Mouse (Mus musculus): Measurements from ENCODE around the gene Utp3. TPM values are rescaled to one million over a fixed set of nuclear protein-coding genes. Genes with fewer than 3 reads are reported as not detected.
A peak's percentile ranks its signal among the peaks of the same experiment; 100 is the strongest.
"Not testable (repeated sequence)": the region's sequence is repeated elsewhere in the genome, so short reads cannot be mapped to it uniquely, and the experiment has no call there.

Utp3 gene
- polyA plus RNA-seq, 1 experiment from 2014 or later, result 48.3 TPM

DNA sequence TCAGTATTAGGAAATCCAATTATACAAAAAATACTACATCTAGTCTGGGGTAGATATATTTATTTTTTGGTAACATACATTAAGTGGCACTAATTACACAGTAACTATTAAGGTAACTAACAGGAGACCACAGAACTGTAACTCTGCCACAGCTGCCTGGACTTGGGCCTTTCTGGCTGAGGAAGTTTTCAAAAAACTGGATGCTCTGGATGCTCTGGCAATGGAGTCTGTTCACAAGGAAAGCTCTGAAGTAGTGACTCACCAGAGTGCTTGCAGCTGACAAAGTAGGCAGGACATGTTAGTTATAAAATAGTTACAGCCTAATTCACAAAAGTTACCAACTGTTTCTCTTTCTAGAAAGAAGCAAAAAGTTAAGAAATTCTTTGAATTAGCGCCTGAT, 9.9 kb upstream of the Utp3 start:
- not testable (repeated sequence) for H3K9ac ChIP-seq (ENCODE audit: low read depth, low read length); H3K27me3 ChIP-seq (ENCODE audit: control insufficient read depth, insufficient read depth, low read depth, low read length); ATAC-seq; H3K4me2 ChIP-seq (ENCODE audit: low read length); H3K36me3 ChIP-seq (ENCODE audit: control insufficient read depth, insufficient read depth, low read length); H3K27ac ChIP-seq (ENCODE audit: low read length); H3K4me1 ChIP-seq (ENCODE audit: control insufficient read depth, insufficient read depth, low read length); H3K4me3 ChIP-seq (ENCODE audit: low read depth, low read length); H3K9me3 ChIP-seq (replicated peaks; ENCODE audit: control insufficient read depth, low read length, poor library complexity, severe bottlenecking)
- WGBS, result 95% methylated on average over 1 of the region's 1 CpGs

DNA sequence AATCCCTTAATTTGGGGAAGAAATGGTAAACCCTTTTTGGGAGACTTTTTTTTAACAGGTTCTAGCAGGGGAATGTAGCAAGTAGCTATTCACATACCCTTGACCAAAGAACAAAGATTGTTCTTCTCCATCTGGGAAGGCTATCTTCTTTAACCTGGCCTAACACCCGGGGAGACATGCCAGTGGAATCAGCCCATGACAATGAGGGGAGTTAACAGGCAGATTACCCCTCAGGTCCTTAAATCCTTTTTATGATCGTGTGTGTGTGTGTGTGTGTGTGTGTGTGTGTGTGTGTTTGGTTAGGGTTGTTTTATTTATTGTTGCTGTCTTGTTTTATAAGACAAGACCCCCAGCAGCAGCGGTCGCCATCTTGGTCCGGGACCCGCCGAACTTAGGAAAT, 8.7 kb upstream of the Utp3 start:
- Histone ChIP-seq H3K4me3 (ENCODE audit: low read depth, low read length) (no peak overlapping the region), H3K9ac (ENCODE audit: low read depth, low read length) (no peak overlapping the region), H3K4me1 (ENCODE audit: control insufficient read depth, insufficient read depth, low read length) (no peaks in the 10 kb centered on the region), H3K27ac (ENCODE audit: low read length) (no peak overlapping the region), H3K27me3 (ENCODE audit: control insufficient read depth, insufficient read depth, low read depth, low read length) (no peaks in the 10 kb centered on the region), H3K9me3 (replicated peaks; ENCODE audit: control insufficient read depth, low read length, poor library complexity, severe bottlenecking) (no peaks in the 10 kb centered on the region), H3K4me2 (ENCODE audit: low read length) (no peak overlapping the region), H3K36me3 (ENCODE audit: control insufficient read depth, insufficient read depth, low read length) (no peaks in the 10 kb centered on the region)
- WGBS, result 89% methylated on average over 7 of the region's 7 CpGs
- ATAC-seq, result no peak

GRCm38 (mm10) chr5:88553271-88554085, 784 bp upstream of the Utp3 start:
- Histone ChIP-seq H3K4me1 (ENCODE audit: control insufficient read depth, insufficient read depth, low read length) (peaks cover 21% of the 10 kb centered on the region), H3K9ac (ENCODE audit: low read depth, low read length) (peak overlapping the region; percentile 76), H3K4me3 (ENCODE audit: low read depth, low read length) (peak overlapping the region; percentile 89), H3K9me3 (replicated peaks; ENCODE audit: control insufficient read depth, low read length, poor library complexity, severe bottlenecking) (no peaks in the 10 kb centered on the region), H3K4me2 (ENCODE audit: low read length) (peak overlapping the region; percentile 67), H3K36me3 (ENCODE audit: control insufficient read depth, insufficient read depth, low read length) (no peaks in the 10 kb centered on the region), H3K27ac (ENCODE audit: low read length) (peak overlapping the region; percentile 92), H3K27me3 (ENCODE audit: control insufficient read depth, insufficient read depth, low read depth, low read length) (no peaks in the 10 kb centered on the region)
- 7% methylated on average over 29 of the region's 29 CpGs for WGBS
- ATAC-seq, result peak; percentile 76

DNA sequence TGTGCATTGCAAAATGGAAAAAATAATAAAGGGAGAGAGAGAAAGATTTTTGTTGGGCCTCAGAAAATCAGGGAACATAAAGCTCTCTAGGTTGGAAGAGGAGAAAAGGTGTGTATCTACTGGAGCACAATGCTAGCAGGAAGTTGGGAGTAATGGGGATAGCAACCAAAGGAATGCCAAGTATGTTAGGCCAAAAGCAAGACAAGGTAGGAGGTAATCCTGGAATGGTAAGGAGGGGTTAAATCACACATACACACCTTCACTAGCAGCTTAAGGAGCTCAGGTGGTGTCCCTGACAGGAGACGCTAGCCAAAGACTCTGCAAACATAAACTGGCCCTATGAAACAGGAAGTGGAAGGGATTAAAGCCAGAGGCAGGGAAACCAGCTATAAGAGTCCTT, 4.7 kb downstream of the Utp3 start:
- no peak overlapping the region for H3K27ac ChIP-seq (ENCODE audit: low read length)
- peaks cover 20% of the 10 kb centered on the region for H3K4me1 ChIP-seq (ENCODE audit: control insufficient read depth, insufficient read depth, low read length)
- H3K9me3 ChIP-seq (replicated peaks; ENCODE audit: control insufficient read depth, low read length, poor library complexity, severe bottlenecking), result no peaks in the 10 kb centered on the region
- no peak overlapping the region for H3K4me3 ChIP-seq (ENCODE audit: low read depth, low read length)
- H3K36me3 ChIP-seq (ENCODE audit: control insufficient read depth, insufficient read depth, low read length), result no peaks in the 10 kb centered on the region
- WGBS, result 64% methylated on average over 1 of the region's 1 CpGs
- no peaks in the 10 kb centered on the region for H3K27me3 ChIP-seq (ENCODE audit: control insufficient read depth, insufficient read depth, low read depth, low read length)
- H3K9ac ChIP-seq (ENCODE audit: low read depth, low read length), result no peak overlapping the region
- no peak for ATAC-seq
- H3K4me2 ChIP-seq (ENCODE audit: low read length), result no peak overlapping the region

DNA sequence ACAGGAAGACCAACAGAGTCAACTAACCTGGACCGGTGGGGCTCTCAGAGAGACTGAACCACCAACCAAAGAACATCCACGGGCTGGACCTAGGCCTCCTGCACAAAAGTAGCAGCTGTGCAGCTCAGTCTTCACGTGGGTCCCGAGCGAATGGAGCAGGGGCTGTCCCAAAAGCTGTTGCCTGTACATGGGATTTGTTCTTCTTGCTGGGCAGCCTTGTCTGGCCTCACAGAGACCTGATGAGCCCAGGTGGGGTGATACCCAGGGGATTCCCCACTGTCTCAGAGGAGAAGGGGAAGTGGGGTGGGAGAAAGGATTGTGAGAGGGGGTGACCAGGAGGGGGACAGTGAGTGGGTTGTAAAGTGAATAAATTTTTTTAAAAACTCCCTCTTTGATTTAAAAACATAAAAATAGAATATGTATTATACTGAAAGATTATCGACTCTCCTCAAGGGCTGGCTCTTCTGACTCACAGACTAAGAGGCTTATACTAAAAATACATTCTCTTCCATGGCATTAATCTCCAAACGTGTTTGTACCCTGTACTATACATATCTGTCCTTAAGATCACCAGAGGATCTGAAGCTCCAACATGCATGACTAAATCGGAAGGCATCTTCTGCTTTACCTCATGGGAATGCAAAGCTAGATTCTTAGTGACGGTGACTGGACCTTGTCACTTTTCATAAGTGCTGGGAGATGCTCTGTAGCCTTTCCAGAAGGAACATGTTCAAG, 7.0 kb downstream of the Utp3 start:
- 87% methylated on average over 9 of the region's 9 CpGs for WGBS

GRCm38 (mm10) chr5:88562863-88563780, 8.9 kb downstream of the Utp3 start:
- H3K4me2 ChIP-seq (ENCODE audit: low read length), result no peak overlapping the region
- H3K4me1 ChIP-seq (ENCODE audit: control insufficient read depth, insufficient read depth, low read length), result peaks cover 13% of the 10 kb centered on the region
- H3K4me3 ChIP-seq (ENCODE audit: low read depth, low read length), result no peak overlapping the region
- no peaks in the 10 kb centered on the region for H3K9me3 ChIP-seq (replicated peaks; ENCODE audit: control insufficient read depth, low read length, poor library complexity, severe bottlenecking)
- WGBS, result 78% methylated on average over 8 of the region's 8 CpGs
- no peaks in the 10 kb centered on the region for H3K36me3 ChIP-seq (ENCODE audit: control insufficient read depth, insufficient read depth, low read length)
- H3K27me3 ChIP-seq (ENCODE audit: control insufficient read depth, insufficient read depth, low read depth, low read length), result no peaks in the 10 kb centered on the region
- no peak for ATAC-seq
- H3K27ac ChIP-seq (ENCODE audit: low read length), result no peak overlapping the region
- H3K9ac ChIP-seq (ENCODE audit: low read depth, low read length), result no peak overlapping the region

More for the DNA sequence above, 7.0 kb downstream of the Utp3 start:
- no peak overlapping the region for H3K4me2 ChIP-seq (ENCODE audit: low read length)
- H3K27ac ChIP-seq (ENCODE audit: low read length), result no peak overlapping the region
- ATAC-seq, result no peak
- no peak overlapping the region for H3K9ac ChIP-seq (ENCODE audit: low read depth, low read length)
- no peak overlapping the region for H3K4me3 ChIP-seq (ENCODE audit: low read depth, low read length)
- no peaks in the 10 kb centered on the region for H3K9me3 ChIP-seq (replicated peaks; ENCODE audit: control insufficient read depth, low read length, poor library complexity, severe bottlenecking)
- no peaks in the 10 kb centered on the region for H3K27me3 ChIP-seq (ENCODE audit: control insufficient read depth, insufficient read depth, low read depth, low read length)
- no peaks in the 10 kb centered on the region for H3K36me3 ChIP-seq (ENCODE audit: control insufficient read depth, insufficient read depth, low read length)
- peaks cover 8% of the 10 kb centered on the region for H3K4me1 ChIP-seq (ENCODE audit: control insufficient read depth, insufficient read depth, low read length)

- H3K9ac ChIP-seq (ENCODE audit: low read depth, low read length), result peak within 1 kb of the TSS; percentile 94
- H3K27ac ChIP-seq (ENCODE audit: low read length), result peak within 1 kb of the TSS; percentile 89
- under 1% methylated on average over 53 of the region's 71 CpGs for WGBS
- H3K4me1 ChIP-seq (ENCODE audit: control insufficient read depth, insufficient read depth, low read length), result peaks cover 13% of the 10 kb centered on the region
- H3K4me3 ChIP-seq (ENCODE audit: low read depth, low read length), result peak within 1 kb of the TSS; percentile 90
- H3K27me3 ChIP-seq (ENCODE audit: control insufficient read depth, insufficient read depth, low read depth, low read length), result no peaks in the 10 kb centered on the region
- peak; percentile 87 for ATAC-seq
- peak within 1 kb of the TSS; percentile 64 for H3K4me2 ChIP-seq (ENCODE audit: low read length)
- H3K9me3 ChIP-seq (replicated peaks; ENCODE audit: control insufficient read depth, low read length, poor library complexity, severe bottlenecking), result no peaks in the 10 kb centered on the region
- H3K36me3 ChIP-seq (ENCODE audit: control insufficient read depth, insufficient read depth, low read length), result no peaks in the 10 kb centered on the region
These were observed 10.4 kb downstream of the Utp3 start, which contains the start of gene Rufy3 for GRCm38 (mm10) chr5:88564501-88565147. Gene Rufy3, plus strand, starts transcription at chr5:88565040.
